Mouse (Mus musculus) telencephalon, adult 2 months (tissue): ENCODE measurements around the gene Patl2.
"Not testable (repeated sequence)": the region's sequence is repeated elsewhere in the genome, so short reads cannot be mapped to it uniquely, and the experiment has no call there.

Experiments used
- DNase-seq: peaks from one replicate; pipeline ENCODE4 v3.0.0-alpha.2; 2011; ENCODE audit warnings: low read depth, low spot score

Patl2 gene

GRCm38 (mm10) chr2:122186106-122186505, at the start of gene Patl2, which contains the start of gene Terb2:
Gene Patl2 (minus strand): TSS chr2:122186189.
Gene Terb2 (plus strand): TSS chr2:122186272.
- no peak for DNase-seq

DNA sequence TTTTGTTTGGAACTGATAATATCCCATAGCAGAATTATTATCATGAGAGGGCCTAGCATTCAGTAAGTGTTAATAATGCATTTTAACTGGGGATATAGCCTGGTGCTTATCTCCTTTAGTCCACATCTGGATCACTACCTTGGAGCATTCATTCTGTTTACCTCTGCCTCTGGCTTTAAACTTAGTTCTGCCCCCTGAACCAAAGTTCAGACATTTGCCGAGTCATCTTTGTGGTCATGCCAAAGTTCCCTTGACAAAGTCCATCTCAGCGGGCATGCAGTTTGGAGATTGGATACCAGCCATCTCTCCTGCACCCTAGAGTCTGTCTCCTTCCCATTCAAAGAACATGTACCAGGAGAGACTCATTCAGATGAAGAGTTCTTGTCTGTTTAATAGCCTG, 49.4 kb upstream of the Patl2 start:
- DNase-seq = no peak

- peak; percentile 60 for DNase-seq
These were observed 48.8 kb upstream of the Patl2 start, which contains the start of gene Sord for GRCm38 (mm10) chr2:122234611-122235288. Gene Sord (plus strand): TSS chr2:122234749.

GRCm38 (mm10) chr2:122233759-122234557, 48.0 kb upstream of the Patl2 start:
- peak; percentile 46 for DNase-seq

- DNase-seq = no peak
These were observed 47.4 kb upstream of the Patl2 start for GRCm38 (mm10) chr2:122233341-122233740.

DNA sequence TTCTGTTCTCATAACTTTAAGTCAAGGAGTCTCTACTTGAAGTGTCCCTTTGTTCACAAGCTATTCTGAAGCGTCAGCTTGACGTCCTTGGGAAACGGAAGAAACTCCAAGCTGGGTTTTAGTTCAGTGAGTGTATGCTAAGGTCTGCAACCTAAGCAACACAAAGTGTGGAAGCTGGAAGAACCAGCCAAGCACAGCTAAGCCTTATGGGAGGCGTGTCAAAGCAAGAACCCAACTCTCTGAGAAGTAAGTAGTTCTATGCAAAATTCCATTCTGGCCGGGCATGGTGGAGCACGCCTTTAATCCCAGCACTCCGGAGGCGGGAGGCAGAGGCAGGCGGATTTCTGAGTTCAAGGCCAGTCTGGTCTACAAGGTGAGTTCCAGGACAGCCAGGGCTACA, 45.6 kb upstream of the Patl2 start:
- no peak for DNase-seq

GRCm38 (mm10) chr2:122230395-122230794, 44.4 kb upstream of the Patl2 start:
- no peak for DNase-seq

DNA sequence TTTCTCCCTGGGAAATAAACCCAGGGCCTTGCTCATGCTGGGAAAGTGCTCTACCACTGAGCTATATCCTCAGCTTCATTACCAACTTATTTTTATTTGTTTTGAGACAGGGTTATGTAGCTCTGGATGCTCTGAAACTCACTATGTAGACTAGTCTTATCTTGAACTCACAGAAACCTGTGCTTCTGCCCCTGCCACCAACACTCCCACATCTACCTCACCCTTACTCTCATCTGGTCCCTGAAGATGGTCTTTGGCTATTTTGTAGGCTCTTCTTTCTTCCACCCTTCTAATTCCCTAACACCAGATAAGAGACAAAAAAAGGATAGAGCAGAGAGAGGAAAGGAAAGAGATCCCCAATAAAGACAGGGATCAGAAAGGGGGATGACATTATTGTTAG, 37.7 kb upstream of the Patl2 start:
- no peak for DNase-seq

GRCm38 (mm10) chr2:122222272-122222671, 36.3 kb upstream of the Patl2 start:
- DNase-seq = no peak

DNA sequence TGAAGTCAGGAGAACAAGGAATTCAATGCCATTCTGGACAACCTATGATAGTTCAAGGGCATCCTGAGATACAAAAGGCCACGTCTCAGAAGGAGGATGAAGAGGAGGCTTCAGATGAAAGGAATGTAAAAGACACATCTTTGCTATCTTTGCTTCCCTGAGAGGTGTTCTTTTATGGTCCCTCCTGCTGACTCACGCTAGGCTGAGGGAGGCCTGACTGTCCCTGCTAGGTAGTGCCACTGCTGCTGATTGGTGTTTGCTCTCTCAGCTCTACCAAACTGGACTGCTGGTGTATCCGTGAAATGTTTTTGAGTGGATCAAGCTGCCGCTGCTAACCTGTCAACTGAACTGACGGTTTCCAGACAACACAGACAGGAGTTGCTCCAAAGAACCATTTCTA, 35.8 kb upstream of the Patl2 start:
- no peak for DNase-seq

- DNase-seq = no peak
These were observed 35.4 kb upstream of the Patl2 start for GRCm38 (mm10) chr2:122221378-122221777.

DNA sequence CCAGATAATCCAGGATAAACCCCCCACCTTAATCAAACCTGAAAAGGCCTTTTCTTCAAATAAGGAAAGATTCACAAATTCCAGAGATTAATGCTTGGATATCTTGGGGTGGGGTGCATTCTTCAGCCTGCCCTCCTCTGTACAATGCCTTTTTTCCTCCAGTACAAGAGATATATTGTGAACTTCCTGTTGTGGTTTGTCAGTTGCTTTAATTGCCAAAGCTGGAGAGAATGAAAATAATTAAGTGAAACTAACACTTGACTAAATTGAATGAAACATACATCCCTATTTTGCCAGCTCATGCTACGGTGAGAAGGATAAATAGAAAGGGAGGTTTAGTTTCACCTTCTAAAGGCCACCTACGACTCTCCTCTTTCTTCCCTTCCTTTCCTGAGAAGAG, 32.2 kb upstream of the Patl2 start:
- no peak for DNase-seq

DNA sequence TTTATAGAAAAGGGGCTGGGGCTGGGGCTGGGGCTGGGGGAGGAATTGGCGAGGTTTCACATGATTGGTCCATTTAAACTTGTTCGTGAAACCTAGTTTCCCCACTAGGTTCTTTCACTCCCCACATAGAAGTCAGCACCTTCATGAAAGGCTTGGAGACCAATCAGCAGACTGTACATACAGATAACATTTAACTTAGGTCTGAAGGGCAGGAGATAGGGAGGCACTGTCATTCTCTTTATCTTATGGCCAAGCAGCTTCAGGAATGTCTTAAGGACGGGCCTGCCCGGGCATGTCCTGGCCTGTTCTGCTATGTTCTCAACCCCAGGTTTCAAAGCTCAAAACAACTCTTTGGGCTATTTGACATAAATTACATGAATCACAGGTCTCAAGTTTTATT, 31.1 kb upstream of the Patl2 start:
- not testable (repeated sequence) for DNase-seq

- DNase-seq = no peak
These were observed 24.7 kb upstream of the Patl2 start for GRCm38 (mm10) chr2:122210534-122211228.

- no peak for DNase-seq
These were observed 20.6 kb upstream of the Patl2 start for GRCm38 (mm10) chr2:122206440-122207107.

- no peak for DNase-seq
These were observed 15.5 kb upstream of the Patl2 start for GRCm38 (mm10) chr2:122201501-122201900.

- DNase-seq = peak; percentile 54
These were observed 8.5 kb upstream of the Patl2 start for GRCm38 (mm10) chr2:122194509-122194929.

GRCm38 (mm10) chr2:122191849-122192248, 5.9 kb upstream of the Patl2 start:
- DNase-seq = no peak

DNA sequence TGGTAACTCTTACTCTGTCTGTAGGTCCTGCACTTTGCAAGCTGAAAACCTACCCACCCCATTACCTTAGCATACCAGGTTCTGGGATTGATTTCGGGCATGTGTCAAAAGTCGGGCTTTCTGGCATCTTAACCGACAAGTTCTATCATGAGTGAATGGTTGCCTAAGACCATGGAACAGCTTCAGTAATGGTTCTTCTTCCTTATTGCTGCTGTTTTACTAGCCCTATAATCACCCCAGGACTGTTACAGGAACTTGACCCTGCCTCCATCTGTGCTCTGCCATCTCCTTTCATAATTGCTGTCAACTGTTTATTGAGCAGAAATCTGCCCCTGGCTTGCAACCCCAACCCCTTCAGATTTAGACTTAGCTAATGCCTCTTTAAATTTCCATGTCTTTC, 762 bp upstream of the Patl2 start:
- DNase-seq = no peak

DNA sequence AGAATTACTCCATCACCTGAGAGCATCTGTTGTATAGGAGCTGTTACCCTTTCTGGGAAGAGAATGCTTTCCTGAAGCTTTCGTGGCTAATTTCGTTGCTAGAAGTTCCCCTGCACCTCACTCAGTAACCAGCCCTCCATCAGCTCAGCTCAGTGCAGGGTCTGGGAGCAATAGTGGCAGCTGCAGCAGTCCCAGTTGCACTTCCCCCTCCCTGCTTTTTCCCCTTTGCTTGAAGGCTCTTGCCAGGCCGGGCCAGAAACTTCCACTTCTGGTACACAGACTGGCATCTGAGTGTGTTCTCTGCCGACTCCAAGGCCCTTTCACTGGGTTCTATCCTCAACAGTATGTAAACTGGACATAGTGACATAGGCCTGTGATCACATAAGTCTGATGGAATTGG, 903 bp downstream of the Patl2 start:
- DNase-seq = no peak

GRCm38 (mm10) chr2:122180051-122180822, 5.8 kb downstream of the Patl2 start:
- no peak for DNase-seq
